Mouse (Mus musculus) layer of hippocampus, postnatal 10 days (tissue): ENCODE data around the gene Olfr564. TPM values are rescaled to one million over a fixed set of nuclear protein-coding genes. Genes with fewer than 3 reads are reported as not detected.

Experiments used
- DNase-seq, 2 experiments: peaks; one replicate each; pipeline ENCODE4 v3.0.0; 2021; ENCODE audit warnings: low spot score in 2 of 2
- long read RNA-seq: library from polyadenylated mRNA; stranded (forward); transcript quantifications from one replicate; pipeline ENCODE4 v2.0.0, GENCODE M21; 2023
- total RNA-seq, 2 experiments: library from RNA; stranded (reverse); gene quantifications; 2 replicates each; pipeline ENCODE4 v1.2.3; 2021

The Olfr564 gene
- not detected for total RNA-seq
- long read RNA-seq = 0 reads

GRCm38 (mm10) chr7:102803180-102803579 is at the start of gene Olfr564:
Gene Olfr564, plus strand, starts transcription at chr7:102803480.
- DNase-seq = no peak

- no peak for DNase-seq
These were observed 44.0 kb upstream of the Olfr564 start, which contains the start of the genes Olfr560 and Olfr78 for GRCm38 (mm10) chr7:102759266-102759665. Gene Olfr560, minus strand, starts transcription at chr7:102759366. Gene Olfr78, minus strand, starts transcription at chr7:102759471.

GRCm38 (mm10) chr7:102770921-102771320 is 32.4 kb upstream of the Olfr564 start, which contains the start of gene Olfr561:
Gene Olfr561, plus strand, starts transcription at chr7:102771221.
- DNase-seq = no peak

Other genes with a start within 250 kb of the Olfr564 start
- gene Trim21, start 238.0 kb upstream of the Olfr564 start, total RNA-seq = 1 to 10 TPM; 2.4 to 3.2 TPM
- gene Olfr550, start 232.0 kb upstream of the Olfr564 start, total RNA-seq = 1 to 10 TPM in 1 of 2 experiments, under 1 TPM in 1; 0.94 to 2.7 TPM
- gene Olfr551, start 211.6 kb upstream of the Olfr564 start, total RNA-seq = not detected
- under 1 TPM; 0.13 to 0.18 TPM for gene Olfr552, start 205.7 kb upstream of the Olfr564 start, total RNA-seq
- gene Olfr553, start 185.3 kb upstream of the Olfr564 start, total RNA-seq = not detected
- not detected for gene Olfr554, start 165.0 kb upstream of the Olfr564 start, total RNA-seq
- not detected for gene Olfr555, start 144.7 kb upstream of the Olfr564 start, total RNA-seq
- not detected for gene Olfr556, start 138.6 kb upstream of the Olfr564 start, total RNA-seq
- gene Trim68, start 116.2 kb upstream of the Olfr564 start, total RNA-seq = 1 to 10 TPM; 6.2 to 7.5 TPM
- gene Olfr557, start 107.6 kb upstream of the Olfr564 start, total RNA-seq = not detected
- under 1 TPM; 0.34 to 0.49 TPM for gene Olfr558, start 101.3 kb upstream of the Olfr564 start, total RNA-seq
- not detected for gene Olfr33, start 84.4 kb upstream of the Olfr564 start, total RNA-seq
- gene Olfr559, start 76.0 kb upstream of the Olfr564 start, total RNA-seq = not detected
- gene Olfr560, start 44.1 kb upstream of the Olfr564 start, total RNA-seq = not detected
- under 1 TPM; 0.23 to 0.76 TPM for gene Olfr78, start 44.0 kb upstream of the Olfr564 start, total RNA-seq
- gene Olfr561, start 32.3 kb upstream of the Olfr564 start, total RNA-seq = not detected
- gene Olfr566, start 55.3 kb downstream of the Olfr564 start, total RNA-seq = not detected
- not detected for gene Olfr568, start 73.6 kb downstream of the Olfr564 start, total RNA-seq
- gene Olfr569, start 87.4 kb downstream of the Olfr564 start, total RNA-seq = not detected
- gene Olfr570, start 91.1 kb downstream of the Olfr564 start, total RNA-seq = not detected
- not detected for gene Olfr571, start 114.1 kb downstream of the Olfr564 start, total RNA-seq
- not detected for gene Olfr572, start 120.9 kb downstream of the Olfr564 start, total RNA-seq
- not detected for gene Olfr573-ps1, start 139.1 kb downstream of the Olfr564 start, total RNA-seq
- not detected for gene Olfr574, start 145.0 kb downstream of the Olfr564 start, total RNA-seq
- gene Olfr575, start 155.3 kb downstream of the Olfr564 start, total RNA-seq = not detected
- not detected for gene Olfr576, start 159.2 kb downstream of the Olfr564 start, total RNA-seq
- gene Olfr577, start 172.5 kb downstream of the Olfr564 start, total RNA-seq = not detected
- not detected for gene Olfr578, start 185.8 kb downstream of the Olfr564 start, total RNA-seq
- gene Olfr582, start 234.5 kb downstream of the Olfr564 start, total RNA-seq = not detected
- not detected for gene Olfr583, start 247.8 kb downstream of the Olfr564 start, total RNA-seq